In genomic region chr7:70349981-70350670, GRCm38 (mm10) we compare ENCODE assay signal across 10 mouse cellular contexts. TPM values are rescaled to one million over a fixed set of nuclear protein-coding genes. Genes with fewer than 3 reads are reported as not detected.
DNase-seq lines count a peak whose midpoint lies in the region; ATAC-seq lines count a peak whose summit lies in the region.
"Had no signal": no experiment of that assay in that cellular context is flagged by ENCODE, and none has a peak within 500 bp of the region (broad histone marks: within the 10 kb centered on the region; RNA-seq: fewer than 3 reads in every experiment).

No protein-coding gene starts in this region.

- H3K4me2 ChIP-seq in heart, embryonic 14.5 days (ENCODE audit: low read length): peak overlapping the region; percentile 90
- H3K4me2 ChIP-seq in intestine, embryonic 16.5 days (ENCODE audit: low read depth, low read length): peak overlapping the region; percentile 86
- H3K4me2 ChIP-seq in midbrain, embryonic 15.5 days: peak overlapping the region; percentile 60

- 0 out of 4 replicates have a peak overlapping the region, but pooled peaks of 1 of the 2 experiments have one; percentile 83 for H3K27ac ChIP-seq in heart, embryonic 14.5 days (replicated peaks in 1 of 2; ENCODE audit: control insufficient read depth in 1 of 2, insufficient read depth in 1 of 2, low read depth in 2 of 2, low read length in 2 of 2)
- peak overlapping the region; percentile 99 for H3K27ac ChIP-seq in embryonic facial prominence, embryonic 10.5 days (replicated peaks)
- peak overlapping the region; percentile 85; the same call in 1 of the 2 replicates for H3K27ac ChIP-seq in intestine, embryonic 16.5 days (ENCODE audit: low read length)
- H3K27ac ChIP-seq in midbrain, embryonic 15.5 days: peak overlapping the region; percentile 84

- no peak for DNase-seq in heart, postnatal 36 days
- DNase-seq in embryonic facial prominence, embryonic 10.5 days (ENCODE audit: low spot score): peak; percentile 63
- DNase-seq in adipocyte (ENCODE audit: low spot score): no peak
- DNase-seq in cerebellum, postnatal 10 days: no peak

- no peaks in the 10 kb centered on the region for H3K9me3 ChIP-seq in heart, embryonic 14.5 days (ENCODE audit: control insufficient read depth, low read length)
- H3K9me3 ChIP-seq in embryonic facial prominence, embryonic 10.5 days: no peaks in the 10 kb centered on the region
- no peaks in the 10 kb centered on the region for H3K9me3 ChIP-seq in intestine, embryonic 16.5 days (ENCODE audit: control insufficient read depth, low read length)
- H3K9me3 ChIP-seq in midbrain, embryonic 15.5 days: no peaks in the 10 kb centered on the region

- WGBS in heart, embryonic 14.5 days: 21% methylated on average over 20 of the region's 20 CpGs
- WGBS in embryonic facial prominence, embryonic 10.5 days: 3% methylated on average over 20 of the region's 20 CpGs
- WGBS in intestine, embryonic 16.5 days: 32% methylated on average over 20 of the region's 20 CpGs
- 5% methylated on average over 20 of the region's 20 CpGs for WGBS in midbrain, embryonic 15.5 days

- no peak for ATAC-seq in heart, embryonic 14.5 days (ENCODE audit: insufficient number of reproducible peaks, insufficient read depth, low FRiP score, low read depth)
- peak; percentile 17; the same call in 1 of the 2 replicates for ATAC-seq in intestine, embryonic 16.5 days
- ATAC-seq in midbrain, embryonic 15.5 days (replicated peaks): 0 out of 2 replicates have a peak, but pooled peaks have one; percentile 14
- ATAC-seq in erythroblast, adult 5-6 weeks (replicated peaks; ENCODE audit: low FRiP score, poor library complexity, severe bottlenecking): no peak

- peaks cover 58% of the 10 kb centered on the region for H3K27me3 ChIP-seq in heart, embryonic 14.5 days (ENCODE audit: control insufficient read depth, insufficient read depth, low read length)
- H3K27me3 ChIP-seq in embryonic facial prominence, embryonic 10.5 days (replicated peaks; ENCODE audit: low read depth, poor library complexity, severe bottlenecking): peaks cover 36% of the 10 kb centered on the region
- no peaks in the 10 kb centered on the region for H3K27me3 ChIP-seq in intestine, embryonic 16.5 days (replicated peaks; ENCODE audit: control insufficient read depth, insufficient read depth, low read length)
- peaks cover 47% of the 10 kb centered on the region for H3K27me3 ChIP-seq in midbrain, embryonic 15.5 days (replicated peaks)

- H3K4me3 ChIP-seq in heart, embryonic 14.5 days (ENCODE audit: control insufficient read depth in 1 of 2, insufficient read depth in 1 of 2, low read depth in 1 of 2, low read length in 2 of 2): peak overlapping the region; percentile 62 to 65
- H3K4me3 ChIP-seq in embryonic facial prominence, embryonic 10.5 days: peak overlapping the region; percentile 95
- H3K4me3 ChIP-seq in intestine, embryonic 16.5 days (ENCODE audit: low read length): peak overlapping the region; percentile 66
- H3K4me3 ChIP-seq in midbrain, embryonic 15.5 days: peak overlapping the region; percentile 47

- intact Hi-C loops in heart, postnatal 36 days (cut with DNase I): loop anchor here (10.0 kb wide), 1 partner anchor 1515 kb away; no protein-coding TSS in a partner anchor

- H3K9ac ChIP-seq in heart, embryonic 14.5 days (ENCODE audit: low read length): peak overlapping the region; percentile 85
- H3K9ac ChIP-seq in intestine, embryonic 16.5 days (ENCODE audit: low read depth, low read length): peak overlapping the region; percentile 84; the same call in 1 of the 2 replicates
- H3K9ac ChIP-seq in midbrain, embryonic 15.5 days: peak overlapping the region; percentile 51

- no peaks in the 10 kb centered on the region for H3K36me3 ChIP-seq in heart, embryonic 14.5 days (ENCODE audit: control insufficient read depth, insufficient read depth, low read length)
- peaks cover 35% of the 10 kb centered on the region for H3K36me3 ChIP-seq in embryonic facial prominence, embryonic 10.5 days (replicated peaks)
- H3K36me3 ChIP-seq in intestine, embryonic 16.5 days (ENCODE audit: control insufficient read depth, insufficient read depth, low read length): no peaks in the 10 kb centered on the region
- no peaks in the 10 kb centered on the region for H3K36me3 ChIP-seq in midbrain, embryonic 15.5 days (replicated peaks)

- H3K4me1 ChIP-seq in heart, embryonic 14.5 days (ENCODE audit: control insufficient read depth in 2 of 2, insufficient read depth in 2 of 2, low read length in 2 of 2): peaks cover 7 to 11% of the 10 kb centered on the region in 2 experiments
- peaks cover 83% of the 10 kb centered on the region for H3K4me1 ChIP-seq in embryonic facial prominence, embryonic 10.5 days
- peaks cover 22% of the 10 kb centered on the region for H3K4me1 ChIP-seq in intestine, embryonic 16.5 days (ENCODE audit: control insufficient read depth, insufficient read depth, low read length)
- H3K4me1 ChIP-seq in midbrain, embryonic 15.5 days: peaks cover 22% of the 10 kb centered on the region

RNA-seq across cellular contexts. Expression of gene Nr2f2, which starts 16.4 kb away (rescaled TPM):
- 28.3 and 32.5 TPM in 2 replicates for polyA plus RNA-seq in heart, embryonic 14.5 days (2014; fragmentation: Nextera tagmentation; extraction: Ambion mirVana)
- 10 to 100 TPM; 18.9 to 23.9 TPM for total RNA-seq in heart, postnatal 36 days (2021)
- polyA plus RNA-seq in embryonic facial prominence, embryonic 10.5 days (2016; fragmentation: Nextera tagmentation; extraction: Ambion mirVana): 89.7 and 99.8 TPM in 2 replicates
- polyA plus RNA-seq in intestine, embryonic 16.5 days (2015; fragmentation: Nextera tagmentation; extraction: Ambion mirVana): 22.2 and 24.6 TPM in 2 replicates
- 84.8 and 98.4 TPM in 2 replicates for polyA plus RNA-seq in midbrain, embryonic 15.5 days (2015; fragmentation: Nextera tagmentation; extraction: Ambion mirVana)
- total RNA-seq in erythroblast, adult 5-6 weeks (2015; ENCODE audit: low replicate concordance): not detected in 2 replicates
- not detected in 2 replicates for total RNA-seq in erythroblast, adult 5-6 weeks (2017; ENCODE audit: low replicate concordance)
- total RNA-seq: hematopoietic stem cell, adult 5-6 weeks; MEL had no signal

Comparison
In these comparisons a context has a peak if more than half of its experiments do, and no peak if none do; other contexts are left out.
1. ATAC-seq: peak in intestine, embryonic 16.5 days (single experiment) and midbrain, embryonic 15.5 days (single experiment); none in heart, embryonic 14.5 days (single experiment) and erythroblast, adult 5-6 weeks (single experiment).
2. Peak in every context shown above with its lines, with median percentiles within 50 percentile points of each other: H3K4me2 ChIP-seq, H3K4me3 ChIP-seq and H3K9ac ChIP-seq.